Mouse (Mus musculus) lung, postnatal 0 days (tissue): ENCODE measurements around the gene Pptc7. TPM values are rescaled to one million over a fixed set of nuclear protein-coding genes. Genes with fewer than 3 reads are reported as not detected.

Experiments
- ATAC-seq: fragments of 200-750 bp; cut with Nextera tagmentation; 2 replicates; pipeline ENCODE4 v1.8.0; 2017; ENCODE audit warnings: moderate library complexity
- DNase-seq: peaks from one replicate; pipeline ENCODE4 v3.0.0-alpha.2; 2016; ENCODE audit warnings: low spot score
- H3K27ac ChIP-seq: fragments of 300-500 bp; sonication (generic); 2 replicates; pipeline ENCODE4 v1.5.1; 2014; ENCODE audit warnings: antibody characterized with exemption, mild to moderate bottlenecking, low read length, mixed read lengths
- H3K27me3 ChIP-seq: fragments of 300-500 bp; sonication (generic); replicated peaks from 2 replicates; pipeline ENCODE4 v1.6.1; 2014; ENCODE audit warnings: low read length, mixed read lengths; ENCODE audit not compliant: insufficient read depth
- H3K36me3 ChIP-seq: fragments of 300-500 bp; sonication (generic); 2 replicates; pipeline ENCODE4 v1.6.1; 2014; ENCODE audit warnings: low read length, mixed read lengths; ENCODE audit not compliant: insufficient read depth
- H3K4me1 ChIP-seq: fragments of 300-500 bp; sonication (generic); 2 replicates; pipeline ENCODE4 v1.6.1; 2014; ENCODE audit warnings: antibody characterized with exemption, low read depth, low read length, mixed read lengths; ENCODE audit not compliant: insufficient read depth
- H3K4me2 ChIP-seq: fragments of 300-500 bp; sonication (generic); replicated peaks from 2 replicates; pipeline ENCODE4 v1.6.1; 2014; ENCODE audit warnings: low read depth, mild to moderate bottlenecking, low read length, moderate library complexity, mixed read lengths
- H3K4me3 ChIP-seq: fragments of 300-500 bp; sonication (generic); 2 replicates; pipeline ENCODE4 v1.5.1; 2014; ENCODE audit warnings: low read depth, low read length
- H3K9ac ChIP-seq: fragments of 300-500 bp; sonication (generic); replicated peaks from 2 replicates; pipeline ENCODE4 v1.6.1; 2014; ENCODE audit warnings: low read depth, mild to moderate bottlenecking
- H3K9me3 ChIP-seq: fragments of 300-500 bp; sonication (generic); 2 replicates; pipeline ENCODE4 v1.6.1; 2016; ENCODE audit warnings: low read length, mixed read lengths
- CTCF ChIP-seq: IDR thresholded peaks from 2 replicates; pipeline ENCODE4 v1.5.1; 2016; ENCODE audit warnings: antibody characterized with exemption, mild to moderate bottlenecking
- EP300 ChIP-seq: IDR thresholded peaks from 2 replicates; pipeline ENCODE4 v1.6.1; 2016; ENCODE audit warnings: antibody characterized with exemption, mild to moderate bottlenecking, control low read depth
- WGBS: fragments of 180-500 bp; shearing (Covaris S2); extraction: QIAGEN DNeasy Blood & Tissue Kit; methylation state at CpG from one replicate; pipeline ENCODE4 v1.1.7; 2014; 5-methylcytosine and 5-hydroxymethylcytosine counted together
- polyA plus RNA-seq: library from polyadenylated mRNA; unstranded; fragments of >200 nt; fragmentation: Nextera tagmentation; extraction: Ambion mirVana; gene quantifications from 2 replicates; pipeline ENCODE4 v1.2.1, GENCODE M21; 2015

Pptc7 gene
- polyA plus RNA-seq, 1 experiment from 2014 or later = 12.2 TPM

DNA sequence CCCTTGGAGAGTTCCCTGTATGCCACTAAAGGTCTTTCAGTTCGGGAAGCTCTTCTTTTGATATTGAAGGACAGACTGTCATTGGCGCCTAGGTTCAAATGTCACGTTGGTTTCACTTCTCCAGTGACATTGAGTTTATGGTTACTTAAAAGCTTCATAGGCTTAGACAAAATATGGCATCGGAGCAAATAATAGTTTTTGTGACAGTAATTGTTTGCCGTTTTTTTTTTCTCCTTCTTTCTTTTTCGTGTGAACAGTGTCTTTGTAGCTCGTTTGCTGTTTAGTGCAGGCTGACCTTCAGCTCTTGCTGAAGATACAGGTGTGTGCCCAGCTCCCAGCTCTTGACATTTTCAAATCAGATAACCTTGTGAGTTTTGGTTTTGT lies 1.6 kb downstream of the Pptc7 start:
- DNase-seq = no peak
- TF ChIP-seq CTCF (no peak), EP300 (no peak)
- ATAC-seq = no peak
- Histone ChIP-seq H3K4me2 (peak overlapping the region; percentile 95), H3K4me1 (peaks cover 16% of the 10 kb centered on the region; the same call in 1 of the 2 replicates), H3K36me3 (no peaks in the 10 kb centered on the region), H3K9me3 (no peaks in the 10 kb centered on the region), H3K4me3 (peak overlapping the region; percentile 97), H3K27me3 (no peaks in the 10 kb centered on the region), H3K9ac (peak overlapping the region; percentile 89; the same call in 1 of the 2 replicates), H3K27ac (no peak overlapping the region)
- WGBS = 49% methylated on average over 7 of the region's 7 CpGs

DNA sequence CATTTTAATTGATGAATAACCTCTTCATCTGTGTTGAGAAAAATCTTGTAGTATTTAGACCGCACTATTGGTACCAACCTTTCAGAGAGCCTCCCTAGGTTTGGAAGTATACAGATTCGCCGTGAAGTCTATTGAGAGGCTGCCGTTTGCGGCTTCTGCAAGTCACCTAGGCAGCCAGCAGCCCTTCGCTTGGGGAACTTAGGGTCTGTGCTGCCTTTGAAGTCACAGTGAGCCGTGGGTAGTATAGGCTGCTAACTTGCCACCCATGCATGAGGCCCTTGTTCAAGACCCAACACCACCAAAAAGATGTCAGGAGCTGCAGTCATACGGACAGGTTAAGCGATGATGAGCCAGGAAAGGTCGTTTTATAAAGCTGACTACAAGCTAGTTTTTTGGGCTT lies 2.0 kb downstream of the Pptc7 start:
- DNase-seq (no peak), ATAC-seq (no peak)
- H3K4me2 ChIP-seq = peak overlapping the region; percentile 95
- H3K4me1 ChIP-seq = peaks cover 12% of the 10 kb centered on the region; the same call in 1 of the 2 replicates
- H3K27ac ChIP-seq = no peak overlapping the region
- H3K9me3 ChIP-seq = no peaks in the 10 kb centered on the region
- WGBS = 79% methylated on average over 10 of the region's 10 CpGs
- H3K36me3 ChIP-seq = no peaks in the 10 kb centered on the region
- H3K27me3 ChIP-seq = no peaks in the 10 kb centered on the region
- TF ChIP-seq EP300 = no peak
- TF ChIP-seq CTCF = no peak
- no peak overlapping the region for H3K9ac ChIP-seq
- no peak overlapping the region for H3K4me3 ChIP-seq

DNA sequence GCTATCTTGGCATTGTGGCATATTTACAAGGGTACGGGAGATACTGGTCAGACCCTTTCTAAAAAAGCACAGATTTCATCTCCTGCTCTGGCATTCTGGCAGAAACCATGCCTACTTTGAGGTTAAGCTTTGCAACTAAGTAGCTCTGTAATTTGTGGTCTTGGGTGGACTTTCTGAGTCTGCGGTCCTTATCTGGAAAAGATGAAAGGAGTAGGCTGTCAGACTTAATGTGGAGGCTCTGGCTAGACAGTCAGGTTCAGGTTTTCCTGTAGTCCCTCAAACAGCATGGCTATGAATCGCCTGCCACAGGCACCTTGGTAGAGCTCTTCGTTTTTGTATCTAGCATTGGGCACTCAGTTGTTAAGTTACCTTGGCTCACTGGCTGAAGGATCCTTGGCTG lies 2.9 kb downstream of the Pptc7 start:
- no peak overlapping the region for H3K4me3 ChIP-seq
- DNase-seq = no peak
- ATAC-seq = no peak
- TF ChIP-seq CTCF = no peak
- no peak for TF ChIP-seq EP300
- H3K4me1 ChIP-seq = peaks cover 15% of the 10 kb centered on the region
- no peak overlapping the region for H3K9ac ChIP-seq
- H3K36me3 ChIP-seq = no peaks in the 10 kb centered on the region
- no peaks in the 10 kb centered on the region for H3K27me3 ChIP-seq
- H3K4me2 ChIP-seq = no peak overlapping the region
- H3K27ac ChIP-seq = no peak overlapping the region
- no peaks in the 10 kb centered on the region for H3K9me3 ChIP-seq
- WGBS = 84% methylated on average over 4 of the region's 4 CpGs

DNA sequence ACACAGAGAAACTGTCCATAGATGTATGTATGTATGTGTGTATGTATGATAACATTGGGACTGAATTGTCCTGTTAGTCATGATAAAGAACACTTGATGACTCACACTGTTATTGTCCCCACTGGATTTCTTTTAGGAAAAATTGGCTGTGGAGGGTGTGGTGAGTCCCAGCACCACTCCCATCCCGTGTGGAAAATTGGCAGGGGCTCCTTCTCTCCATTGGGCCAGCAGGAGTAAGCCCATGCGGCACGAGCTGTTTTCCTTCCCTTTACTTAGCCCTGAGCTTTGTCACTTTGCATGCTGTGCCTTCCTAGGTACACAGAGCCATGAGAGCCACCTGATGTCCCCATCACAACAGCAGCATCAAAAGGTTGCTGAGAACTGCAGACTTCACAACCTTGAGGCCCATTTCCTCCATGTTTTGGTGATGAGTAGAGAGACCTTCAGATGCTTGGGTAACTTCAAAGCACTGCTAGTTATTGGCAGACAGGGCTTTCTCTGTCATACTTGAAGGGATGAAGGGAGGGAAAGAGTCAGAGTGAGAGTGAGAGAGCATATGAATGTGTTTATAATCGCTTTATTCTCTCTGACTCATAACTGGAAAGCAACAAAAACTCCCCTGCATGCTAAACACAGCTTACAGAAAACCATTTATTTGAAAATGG lies 4.1 kb downstream of the Pptc7 start:
- peak; percentile 11; the same call in 1 of the 2 replicates for ATAC-seq
- H3K27ac ChIP-seq = peak overlapping the region; percentile 52; the same call in 1 of the 2 replicates
- no peak overlapping the region for H3K4me2 ChIP-seq
- 65% methylated on average over 4 of the region's 4 CpGs for WGBS
- H3K4me3 ChIP-seq = no peak overlapping the region
- H3K4me1 ChIP-seq = peaks cover 15% of the 10 kb centered on the region
- no peaks in the 10 kb centered on the region for H3K36me3 ChIP-seq
- TF ChIP-seq CTCF (no peak), EP300 (peak; percentile 38; the same call in 1 of the 2 replicates)
- H3K27me3 ChIP-seq = no peaks in the 10 kb centered on the region
- H3K9me3 ChIP-seq = no peaks in the 10 kb centered on the region
- peak; percentile 20 for DNase-seq
- no peak overlapping the region for H3K9ac ChIP-seq

DNA sequence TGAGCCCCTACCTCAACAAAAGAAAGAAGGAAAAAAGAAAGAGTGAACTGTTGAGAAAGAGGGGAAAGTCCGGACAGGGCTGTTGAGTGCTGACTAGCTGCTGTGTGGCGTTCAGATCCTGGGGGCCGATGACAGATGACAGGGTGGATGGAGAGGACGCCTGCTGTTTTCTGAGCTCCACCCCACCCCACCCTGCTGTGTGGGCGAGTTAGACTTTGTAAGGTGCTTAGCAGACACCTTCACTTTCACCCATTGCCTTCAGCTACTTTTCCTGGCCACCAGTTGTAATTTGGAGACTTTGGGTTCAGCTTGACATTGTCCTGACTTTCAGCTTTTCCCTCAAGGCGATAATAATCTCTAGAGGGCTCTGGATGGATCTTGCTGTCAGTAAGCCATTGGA lies 7.0 kb downstream of the Pptc7 start:
- Histone ChIP-seq H3K9ac (no peak overlapping the region), H3K27ac (peak overlapping the region; percentile 76), H3K4me1 (peaks cover 13% of the 10 kb centered on the region), H3K27me3 (no peaks in the 10 kb centered on the region), H3K4me2 (peak overlapping the region; percentile 5; the same call in 1 of the 2 replicates), H3K36me3 (no peaks in the 10 kb centered on the region), H3K4me3 (no peak overlapping the region), H3K9me3 (no peaks in the 10 kb centered on the region)
- TF ChIP-seq CTCF (no peak), EP300 (no peak)
- no peak for DNase-seq
- no peak for ATAC-seq
- whole genome bisulfite sequencing = 49% methylated on average over 6 of the region's 6 CpGs

DNA sequence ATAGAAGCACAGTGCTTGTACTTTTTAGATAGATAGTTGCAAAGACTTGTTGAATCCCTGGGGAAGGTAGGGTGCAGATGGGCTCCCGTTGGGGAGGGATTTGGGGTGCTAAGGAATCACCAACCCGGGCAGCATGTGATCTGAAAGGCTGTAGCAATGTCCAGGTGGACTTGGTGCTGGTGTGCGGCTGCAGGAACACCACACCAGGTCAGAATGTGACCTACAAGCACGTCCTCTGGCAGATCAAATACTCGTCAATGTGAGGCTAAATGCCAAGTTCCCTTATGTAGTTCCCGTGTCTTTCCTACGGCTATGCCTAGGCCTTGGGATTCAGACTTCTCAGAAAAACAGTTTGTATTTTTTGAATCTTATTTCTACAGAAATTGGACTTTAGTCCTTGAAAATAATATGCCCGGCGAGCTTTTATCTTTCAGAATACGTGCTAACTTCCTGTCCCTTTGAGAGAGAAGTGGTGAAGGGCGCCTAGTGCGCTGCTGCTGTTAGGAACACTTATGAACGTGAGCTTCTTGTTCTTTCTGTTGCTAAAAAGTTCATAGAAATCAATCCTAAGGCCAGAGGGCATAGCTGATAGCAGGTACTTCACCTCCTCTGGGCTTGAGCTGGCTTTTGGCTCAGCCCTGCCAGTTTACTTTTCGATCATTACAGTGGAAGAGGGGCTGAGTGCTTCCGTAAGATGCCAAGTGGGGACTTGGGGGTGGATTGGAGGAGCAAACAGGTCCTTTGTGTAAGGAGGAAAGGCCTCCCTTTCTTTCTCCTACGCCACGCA lies 7.6 kb downstream of the Pptc7 start:
- Histone ChIP-seq H3K27ac (peak overlapping the region; percentile 76), H3K36me3 (no peaks in the 10 kb centered on the region), H3K4me1 (peaks cover 11% of the 10 kb centered on the region), H3K27me3 (no peaks in the 10 kb centered on the region), H3K4me2 (peak overlapping the region; percentile 5; the same call in 1 of the 2 replicates), H3K4me3 (no peak overlapping the region), H3K9ac (no peak overlapping the region), H3K9me3 (no peaks in the 10 kb centered on the region)
- 49% methylated on average over 17 of the region's 17 CpGs for WGBS
- TF ChIP-seq EP300 (no peak), CTCF (no peak)
- DNase-seq = peak; percentile 62
- peak; percentile 46 for ATAC-seq
